Mouse (Mus musculus) forebrain, embryonic 13.5 days (tissue): ENCODE measurements at regions not wholly inside any gene's neighbourhood (a gene's known extent, or its start where the extent isn't known, plus 50 kb on each side); places are given as distances from the start of the nearest gene placed in this dataset.
A peak's percentile ranks its signal among the peaks of the same experiment; 100 is the strongest.

Experiments
- ATAC-seq: fragments of 200-750 bp; cut with Nextera tagmentation; 2 replicates; pipeline ENCODE4 v1.8.0; 2017
- H3K27ac ChIP-seq: fragments of 300-500 bp; sonication (generic); 2 replicates; pipeline ENCODE4 v1.5.1; 2015; ENCODE audit warnings: inconsistent platforms, mild to moderate bottlenecking, moderate library complexity
- H3K27me3 ChIP-seq: fragments of 300-500 bp; sonication (generic); 2 replicates; pipeline ENCODE4 v1.6.1; 2015; ENCODE audit warnings: mild to moderate bottlenecking, inconsistent platforms
- H3K36me3 ChIP-seq: fragments of 300-500 bp; sonication (generic); 2 replicates; pipeline ENCODE4 v1.6.1; 2015; ENCODE audit warnings: mild to moderate bottlenecking, inconsistent platforms; ENCODE audit not compliant: poor library complexity, severe bottlenecking
- H3K4me1 ChIP-seq: fragments of 300-500 bp; sonication (generic); 2 replicates; pipeline ENCODE4 v1.6.1; 2015; ENCODE audit warnings: inconsistent platforms
- H3K4me2 ChIP-seq: fragments of 300-500 bp; sonication (generic); 2 replicates; pipeline ENCODE4 v1.6.1; 2015; ENCODE audit warnings: inconsistent platforms, mild to moderate bottlenecking, moderate library complexity
- H3K4me3 ChIP-seq: fragments of 300-500 bp; sonication (generic); 2 replicates; pipeline ENCODE4 v1.5.1; 2015; ENCODE audit warnings: mild to moderate bottlenecking, inconsistent platforms
- H3K9ac ChIP-seq: fragments of 300-500 bp; sonication (generic); 2 replicates; pipeline ENCODE4 v1.6.1; 2015; ENCODE audit warnings: mild to moderate bottlenecking, inconsistent platforms
- H3K9me3 ChIP-seq: fragments of 300-500 bp; sonication (generic); replicated peaks from 2 replicates; pipeline ENCODE4 v1.6.1; 2016; ENCODE audit warnings: inconsistent platforms
- WGBS: fragments of 180-500 bp; shearing (Covaris S2); methylation state at CpG from one replicate; pipeline ENCODE4 v1.1.7; 2015; 5-methylcytosine and 5-hydroxymethylcytosine counted together

DNA sequence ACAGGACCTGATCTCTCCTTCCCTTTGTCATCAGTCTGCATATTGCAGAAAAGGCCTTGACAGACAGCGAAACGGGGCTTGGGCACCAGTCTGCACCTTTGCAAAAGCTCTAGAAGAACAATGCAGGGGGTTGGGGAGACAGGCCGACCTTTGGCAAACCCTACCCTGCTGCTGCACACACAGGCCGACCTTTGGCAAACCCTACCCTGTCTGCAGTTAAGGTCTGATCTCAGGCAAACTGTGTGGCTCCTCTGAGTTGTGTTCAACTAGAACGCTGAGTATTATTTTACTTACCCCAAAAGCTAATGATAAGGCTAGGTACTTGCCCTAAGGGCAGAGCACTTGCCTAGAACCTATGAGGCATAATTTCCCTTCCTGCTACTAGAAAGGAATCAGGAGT lies 423.4 kb upstream of the Zfp703 start:
- no peaks in the 10 kb centered on the region for H3K4me1 ChIP-seq
- no peak for ATAC-seq
- H3K27me3 ChIP-seq: no peaks in the 10 kb centered on the region
- no peak overlapping the region for H3K27ac ChIP-seq
- no peaks in the 10 kb centered on the region for H3K36me3 ChIP-seq
- no peaks in the 10 kb centered on the region for H3K9me3 ChIP-seq
- H3K4me2 ChIP-seq: no peak overlapping the region
- no peak overlapping the region for H3K9ac ChIP-seq
- 72% methylated on average over 5 of the region's 5 CpGs for WGBS
- H3K4me3 ChIP-seq: no peak overlapping the region

GRCm38 (mm10) chr8:26559196-26559595 lies 417.9 kb upstream of the Zfp703 start:
- H3K4me3 ChIP-seq: no peak overlapping the region
- no peaks in the 10 kb centered on the region for H3K27me3 ChIP-seq
- ATAC-seq: no peak
- H3K4me1 ChIP-seq: no peaks in the 10 kb centered on the region
- H3K4me2 ChIP-seq: no peak overlapping the region
- H3K36me3 ChIP-seq: no peaks in the 10 kb centered on the region
- WGBS: 82% methylated on average over 5 of the region's 5 CpGs
- no peaks in the 10 kb centered on the region for H3K9me3 ChIP-seq
- H3K27ac ChIP-seq: no peak overlapping the region
- H3K9ac ChIP-seq: no peak overlapping the region

GRCm38 (mm10) chr8:26563151-26563550 lies 414.0 kb upstream of the Zfp703 start:
- no peak for ATAC-seq
- no peaks in the 10 kb centered on the region for H3K36me3 ChIP-seq
- H3K9me3 ChIP-seq: no peaks in the 10 kb centered on the region
- no peaks in the 10 kb centered on the region for H3K27me3 ChIP-seq
- no peak overlapping the region for H3K27ac ChIP-seq
- H3K4me3 ChIP-seq: no peak overlapping the region
- peaks cover 2% of the 10 kb centered on the region for H3K4me1 ChIP-seq
- 94% methylated on average over 2 of the region's 2 CpGs for WGBS
- H3K4me2 ChIP-seq: no peak overlapping the region
- H3K9ac ChIP-seq: no peak overlapping the region

- ATAC-seq: no peak
- Histone ChIP-seq H3K4me3 (no peak overlapping the region), H3K27me3 (no peaks in the 10 kb centered on the region), H3K36me3 (no peaks in the 10 kb centered on the region), H3K4me2 (no peak overlapping the region), H3K9ac (no peak overlapping the region), H3K9me3 (no peaks in the 10 kb centered on the region), H3K4me1 (peaks cover 7% of the 10 kb centered on the region), H3K27ac (no peak overlapping the region)
- 98% methylated on average over 2 of the region's 2 CpGs for WGBS
Measured at GRCm38 (mm10) chr8:26564254-26564653, 412.9 kb upstream of the Zfp703 start.

GRCm38 (mm10) chr8:26568423-26569060 lies 408.6 kb upstream of the Zfp703 start:
- WGBS: 64% methylated on average over 15 of the region's 15 CpGs

GRCm38 (mm10) chr8:26588841-26589240 lies 388.3 kb upstream of the Zfp703 start:
- H3K27me3 ChIP-seq: no peaks in the 10 kb centered on the region
- no peak overlapping the region for H3K4me3 ChIP-seq
- H3K36me3 ChIP-seq: no peaks in the 10 kb centered on the region
- H3K4me1 ChIP-seq: peaks cover 7% of the 10 kb centered on the region; the same call in 1 of the 2 replicates
- no peak for ATAC-seq
- no peak overlapping the region for H3K4me2 ChIP-seq
- H3K9me3 ChIP-seq: no peaks in the 10 kb centered on the region
- 78% methylated on average over 1 of the region's 1 CpGs for WGBS
- no peak overlapping the region for H3K9ac ChIP-seq
- H3K27ac ChIP-seq: no peak overlapping the region

More at GRCm38 (mm10) chr8:26568423-26569060, 408.6 kb upstream of the Zfp703 start:
- Histone ChIP-seq H3K36me3 (no peaks in the 10 kb centered on the region), H3K4me2 (no peak overlapping the region), H3K27ac (no peak overlapping the region), H3K9ac (no peak overlapping the region), H3K4me3 (no peak overlapping the region), H3K4me1 (peaks cover 7% of the 10 kb centered on the region), H3K27me3 (no peaks in the 10 kb centered on the region), H3K9me3 (0 out of 2 replicates have a peak, but pooled peaks cover 9% of the 10 kb centered on the region)
- ATAC-seq: no peak

DNA sequence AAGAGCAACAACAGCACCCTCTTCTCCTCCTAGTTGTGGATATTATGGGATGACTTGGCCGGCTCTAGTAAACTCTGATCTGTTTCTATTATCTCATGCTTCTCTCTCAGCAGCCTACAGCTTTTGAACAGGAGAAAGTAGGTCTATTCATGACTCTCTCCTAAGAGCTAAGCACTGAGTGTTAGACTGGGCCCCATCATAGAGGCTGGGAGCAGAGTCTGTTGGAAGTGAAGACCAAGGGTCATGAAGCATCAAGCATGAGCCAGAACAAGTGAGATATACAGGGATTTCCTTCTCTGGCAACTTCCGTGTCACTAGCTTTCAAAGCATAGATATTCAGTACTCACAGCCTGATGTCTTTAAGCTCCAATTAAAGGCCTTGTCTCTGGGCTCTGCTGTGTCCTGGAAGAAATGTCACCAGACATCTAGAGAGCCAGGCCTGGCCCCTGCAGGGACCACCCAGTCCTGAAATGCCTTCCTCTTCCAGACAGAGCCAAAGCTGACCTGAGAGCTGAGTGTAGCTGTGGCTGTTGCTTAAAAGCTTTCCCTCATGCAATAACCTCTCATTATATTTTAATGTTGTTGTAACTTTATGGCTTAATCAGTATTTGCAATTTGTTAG lies 386.4 kb upstream of the Zfp703 start:
- peaks cover 10% of the 10 kb centered on the region; the same call in 1 of the 2 replicates for H3K4me1 ChIP-seq
- WGBS: 78% methylated on average over 2 of the region's 2 CpGs
- no peak overlapping the region for H3K4me2 ChIP-seq
- no peak overlapping the region for H3K4me3 ChIP-seq
- no peaks in the 10 kb centered on the region for H3K36me3 ChIP-seq
- no peak for ATAC-seq
- H3K9ac ChIP-seq: no peak overlapping the region
- H3K9me3 ChIP-seq: no peaks in the 10 kb centered on the region
- H3K27ac ChIP-seq: no peak overlapping the region
- no peaks in the 10 kb centered on the region for H3K27me3 ChIP-seq

DNA sequence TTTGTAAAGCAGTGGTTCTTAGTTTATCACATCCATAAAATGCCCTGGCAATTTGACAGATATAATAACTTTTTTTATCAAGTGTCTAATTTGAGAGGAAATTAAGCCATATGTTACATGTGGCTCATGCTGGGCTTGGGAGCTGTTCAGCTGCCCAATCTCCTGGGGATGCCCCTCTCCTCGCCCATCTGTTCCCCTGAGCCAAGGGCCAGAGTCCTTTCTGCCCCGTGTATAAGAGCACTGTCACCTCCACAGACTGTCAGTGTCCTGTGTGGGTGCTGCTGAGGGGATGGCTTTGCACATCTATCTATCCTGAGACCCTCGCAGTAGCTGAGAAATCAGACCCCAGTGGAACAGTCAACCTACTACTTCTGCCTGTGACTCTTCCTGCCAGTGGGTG lies 385.9 kb upstream of the Zfp703 start:
- no peak overlapping the region for H3K27ac ChIP-seq
- H3K4me2 ChIP-seq: no peak overlapping the region
- no peak for ATAC-seq
- H3K36me3 ChIP-seq: no peaks in the 10 kb centered on the region
- no peak overlapping the region for H3K9ac ChIP-seq
- H3K27me3 ChIP-seq: no peaks in the 10 kb centered on the region
- 66% methylated on average over 3 of the region's 3 CpGs for WGBS
- H3K4me3 ChIP-seq: no peak overlapping the region
- peaks cover 10% of the 10 kb centered on the region; the same call in 1 of the 2 replicates for H3K4me1 ChIP-seq
- H3K9me3 ChIP-seq: no peaks in the 10 kb centered on the region

DNA sequence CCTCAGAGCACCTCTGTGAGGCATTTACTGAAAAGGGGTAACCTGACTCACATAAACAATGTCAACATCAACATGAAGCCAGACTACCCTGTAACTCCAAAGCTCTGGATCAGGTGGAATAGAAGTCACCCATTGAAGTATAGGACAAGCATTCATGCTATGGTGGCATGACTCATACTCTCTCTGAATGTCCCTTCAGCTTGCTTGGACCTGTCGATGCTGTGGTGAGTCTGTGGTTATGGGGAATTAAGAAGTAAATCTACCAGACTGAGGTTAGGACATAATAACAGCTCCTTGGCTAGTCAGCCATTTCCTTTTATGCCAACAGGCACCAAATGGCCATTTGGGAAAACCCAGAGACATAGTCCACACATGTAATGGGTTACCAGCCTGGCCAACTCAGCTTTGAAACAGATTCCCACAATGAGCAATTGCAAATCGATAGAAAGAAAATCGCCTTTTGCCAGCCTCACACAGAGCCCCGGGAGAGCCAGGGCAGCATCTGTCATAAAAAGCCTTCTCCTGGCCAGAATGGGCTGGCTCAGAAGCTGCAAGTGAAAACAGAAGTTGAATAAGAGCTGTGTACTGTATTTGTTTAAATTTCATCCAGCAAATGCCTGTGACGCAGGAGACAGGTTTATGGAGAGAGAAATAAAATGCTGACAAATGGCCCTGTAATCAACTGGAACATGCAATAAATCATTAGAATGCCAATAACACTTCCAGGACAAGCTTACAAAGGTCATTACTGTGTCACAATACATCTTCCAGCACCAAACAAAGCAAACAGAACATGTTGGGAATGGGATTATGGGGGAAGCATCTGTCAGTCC lies 383.4 kb upstream of the Zfp703 start:
- Histone ChIP-seq H3K9me3 (no peaks in the 10 kb centered on the region), H3K27me3 (no peaks in the 10 kb centered on the region), H3K27ac (0 out of 2 replicates have a peak overlapping the region, but pooled peaks have one; percentile 31), H3K4me3 (no peak overlapping the region), H3K36me3 (no peaks in the 10 kb centered on the region), H3K4me2 (no peak overlapping the region), H3K4me1 (peaks cover 10% of the 10 kb centered on the region; the same call in 1 of the 2 replicates), H3K9ac (no peak overlapping the region)
- no peak for ATAC-seq
- 74% methylated on average over 5 of the region's 5 CpGs for WGBS

DNA sequence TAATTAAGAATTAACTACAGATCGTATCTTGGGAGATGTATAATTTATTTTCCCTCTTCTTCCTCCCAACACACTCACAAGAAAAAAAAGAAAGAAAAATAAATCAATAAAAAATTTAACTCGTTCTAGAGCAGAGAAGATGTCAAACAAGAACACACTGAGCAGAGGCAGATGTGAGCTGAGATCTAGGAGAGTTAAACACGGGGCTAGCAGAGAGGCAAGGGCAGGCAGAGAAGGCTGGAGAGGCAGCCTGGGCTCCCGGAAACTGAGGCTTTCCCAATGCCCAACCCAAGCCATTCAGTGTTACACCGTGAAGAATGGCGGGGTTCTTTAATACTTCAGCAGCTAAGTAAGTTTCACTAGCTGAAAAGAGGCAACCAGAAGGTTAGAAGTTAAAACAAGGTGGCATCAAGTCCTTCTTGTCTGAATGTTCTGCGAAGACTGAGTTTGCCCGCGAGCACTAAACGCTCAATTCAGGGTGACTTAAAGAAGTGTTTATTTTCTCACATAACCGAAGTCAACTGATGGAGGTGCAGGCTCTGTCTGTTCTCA lies 382.7 kb upstream of the Zfp703 start:
- ATAC-seq: no peak
- no peak overlapping the region for H3K4me3 ChIP-seq
- WGBS: 79% methylated on average over 11 of the region's 11 CpGs

DNA sequence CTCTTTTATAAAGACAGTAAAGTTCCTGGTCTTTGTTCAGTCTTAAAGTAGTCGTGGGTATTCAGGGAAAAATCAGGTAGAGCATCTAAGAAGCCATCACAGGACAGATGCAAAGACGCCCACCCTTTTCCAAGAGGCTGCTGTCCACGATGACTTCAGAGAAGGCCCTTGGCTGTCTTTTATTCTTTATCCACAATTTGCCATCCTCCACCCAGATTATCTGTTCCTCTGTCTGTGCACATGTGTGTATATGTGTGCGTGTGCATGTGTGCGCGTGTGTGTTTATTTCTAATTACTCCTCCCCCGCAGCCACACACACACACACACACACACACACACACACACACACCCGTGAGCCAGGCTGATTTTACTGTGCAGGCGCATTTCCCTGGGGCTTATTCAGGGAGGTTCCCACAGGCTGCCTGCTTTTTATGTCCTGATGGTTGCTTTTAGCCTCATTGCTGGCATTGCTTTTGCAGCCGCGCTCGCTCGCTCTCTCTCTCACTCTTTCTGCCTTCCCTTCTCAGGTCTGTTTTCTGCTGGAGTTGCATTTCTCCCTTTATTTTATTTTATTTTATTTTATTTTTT lies 381.6 kb upstream of the Zfp703 start:
- 78% methylated on average over 13 of the region's 13 CpGs for WGBS
- Histone ChIP-seq H3K9ac (no peak overlapping the region), H3K4me2 (no peak overlapping the region), H3K27ac (peak overlapping the region; percentile 21; the same call in 1 of the 2 replicates), H3K27me3 (no peaks in the 10 kb centered on the region), H3K4me3 (no peak overlapping the region), H3K9me3 (no peaks in the 10 kb centered on the region), H3K36me3 (no peaks in the 10 kb centered on the region), H3K4me1 (peaks cover 10% of the 10 kb centered on the region; the same call in 1 of the 2 replicates)
- ATAC-seq: peak; percentile 62; the same call in 1 of the 2 replicates

More for the DNA sequence above, 382.7 kb upstream of the Zfp703 start:
- no peak overlapping the region for H3K4me2 ChIP-seq
- H3K27me3 ChIP-seq: no peaks in the 10 kb centered on the region
- no peak overlapping the region for H3K9ac ChIP-seq
- no peaks in the 10 kb centered on the region for H3K36me3 ChIP-seq
- H3K9me3 ChIP-seq: no peaks in the 10 kb centered on the region
- H3K27ac ChIP-seq: no peak overlapping the region
- peaks cover 10% of the 10 kb centered on the region; the same call in 1 of the 2 replicates for H3K4me1 ChIP-seq
